Mouse (Mus musculus) CH12.LX (cell line): ENCODE measurements around the gene Rhbdl1. TPM values are rescaled to one million over a fixed set of nuclear protein-coding genes. Genes with fewer than 3 reads are reported as not detected.

Source experiments
- DNase-seq: peaks from one replicate; pipeline ENCODE4 v3.0.0-alpha.2; 2013; ENCODE audit errors: extremely low read depth
- H3K27ac ChIP-seq: 2 replicates; pipeline ENCODE4 v1.5.1; 2012; ENCODE audit warnings: low read depth, mild to moderate bottlenecking, control low read depth, moderate library complexity; ENCODE audit not compliant: insufficient read depth
- H3K27me3 ChIP-seq: replicated peaks from 2 replicates; pipeline ENCODE3; 2012; ENCODE audit warnings: inconsistent platforms
- H3K36me3 ChIP-seq, 2 experiments: replicated peaks in 1 of 2; 2 replicates each; pipeline versions ENCODE3 to v1.6.1; 2012; ENCODE audit warnings: inconsistent platforms in 1 of 2, low read length in 1 of 2, mild to moderate bottlenecking in 1 of 2, mixed read lengths in 1 of 2, moderate library complexity in 1 of 2; ENCODE audit not compliant: control insufficient read depth in 1 of 2, insufficient read depth in 1 of 2
- H3K4me1 ChIP-seq, 2 experiments: 2 replicates each; pipeline ENCODE4 v1.6.1; 2012; ENCODE audit warnings: inconsistent platforms in 1 of 2, moderate library complexity in 1 of 2; ENCODE audit not compliant: insufficient read depth in 2 of 2, control insufficient read depth in 1 of 2
- H3K4me2 ChIP-seq: 2 replicates; pipeline ENCODE4 v1.6.1; 2012; ENCODE audit warnings: low read depth, mild to moderate bottlenecking, control low read depth; ENCODE audit not compliant: poor library complexity, insufficient read depth, severe bottlenecking
- H3K4me3 ChIP-seq, 3 experiments: fragments of 150-350 bp in 1 of 3; sonication (generic) in 1 of 3; replicated peaks in 1 of 3; 2 replicates each; pipeline versions ENCODE3 to v1.5.1; 2011 to 2012; ENCODE audit warnings: low read depth in 2 of 3, low read length in 2 of 3, mild to moderate bottlenecking in 2 of 3, moderate library complexity in 2 of 3, control low read depth in 1 of 3, improper control_type of control experiment in 1 of 3, inconsistent platforms in 1 of 3, mixed read lengths in 1 of 3; ENCODE audit not compliant: poor library complexity in 1 of 3
- H3K79me2 ChIP-seq: replicated peaks from 2 replicates; pipeline ENCODE4 v1.6.1; 2012; ENCODE audit warnings: mild to moderate bottlenecking, moderate library complexity; ENCODE audit not compliant: control insufficient read depth, poor library complexity, insufficient read depth, severe bottlenecking; ENCODE audit errors: extremely low read depth
- H3K9ac ChIP-seq: 2 replicates; pipeline ENCODE4 v1.6.1; 2012; ENCODE audit warnings: low read depth, mild to moderate bottlenecking, control low read depth, moderate library complexity; ENCODE audit not compliant: insufficient read depth
- H3K9me3 ChIP-seq: replicated peaks from 2 replicates; pipeline ENCODE3; 2012; ENCODE audit warnings: low read length, inconsistent platforms, mixed read lengths
- BHLHE40 ChIP-seq: IDR thresholded peaks from 2 replicates; pipeline ENCODE4 v1.6.1; 2011; ENCODE audit warnings: mild to moderate bottlenecking, low read depth, low read length, improper control_type of control experiment
- CHD2 ChIP-seq: IDR thresholded peaks from 2 replicates; pipeline ENCODE4 v1.6.1; 2011; ENCODE audit warnings: low read length, improper control_type of control experiment
- ELF1 ChIP-seq: IDR thresholded peaks from 2 replicates; pipeline ENCODE4 v1.6.1; 2014; ENCODE audit warnings: low read depth, mild to moderate bottlenecking, inconsistent platforms, low read length, improper control_type of control experiment
- ETS1 ChIP-seq: conservative IDR thresholded peaks from 2 replicates; pipeline ENCODE4 v1.6.1; 2012; ENCODE audit warnings: low read depth, mild to moderate bottlenecking, inconsistent platforms, low read length, improper control_type of control experiment, moderate library complexity
- GABPA ChIP-seq: IDR thresholded peaks from 2 replicates; pipeline ENCODE4 v1.6.1; 2012; ENCODE audit warnings: low read depth, low read length, improper control_type of control experiment, inconsistent platforms; ENCODE audit not compliant: insufficient replicate concordance
- HCFC1 ChIP-seq: IDR thresholded peaks from 2 replicates; pipeline ENCODE4 v1.6.1; 2012; ENCODE audit warnings: low read depth, mild to moderate bottlenecking, inconsistent platforms, low read length, improper control_type of control experiment
- IRF4 ChIP-seq: IDR thresholded peaks from 2 replicates; pipeline ENCODE4 v1.6.1; 2014; ENCODE audit warnings: low read depth, mild to moderate bottlenecking, inconsistent platforms, low read length, improper control_type of control experiment
- JUN ChIP-seq: IDR thresholded peaks from 2 replicates; pipeline ENCODE4 v1.6.1; 2011; ENCODE audit warnings: low read depth, mild to moderate bottlenecking, low read length, improper control_type of control experiment, moderate library complexity; ENCODE audit not compliant: insufficient read depth
- JUND ChIP-seq: conservative IDR thresholded peaks from 2 replicates; pipeline ENCODE4 v1.6.1; 2011; ENCODE audit warnings: low read depth, low read length, improper control_type of control experiment
- KAT2A ChIP-seq: IDR thresholded peaks from 2 replicates; pipeline ENCODE4 v1.6.1; 2012; ENCODE audit warnings: low read length, improper control_type of control experiment, inconsistent platforms; ENCODE audit not compliant: insufficient replicate concordance
- MAFK ChIP-seq: IDR thresholded peaks from 2 replicates; pipeline ENCODE4 v1.6.1; 2011; ENCODE audit warnings: low read length, improper control_type of control experiment; ENCODE audit not compliant: insufficient replicate concordance
- MAX ChIP-seq: IDR thresholded peaks from 2 replicates; pipeline ENCODE4 v1.6.1; 2011; ENCODE audit warnings: low read length, improper control_type of control experiment
- MEF2A ChIP-seq: IDR thresholded peaks from 2 replicates; pipeline ENCODE4 v1.6.1; 2014; ENCODE audit warnings: low read depth, mild to moderate bottlenecking, inconsistent platforms, low read length, improper control_type of control experiment, borderline replicate concordance
- MXI1 ChIP-seq: IDR thresholded peaks from 2 replicates; pipeline ENCODE4 v1.6.1; 2011; ENCODE audit warnings: mild to moderate bottlenecking, low read depth, low read length, improper control_type of control experiment
- MYC ChIP-seq: IDR thresholded peaks from 2 replicates; pipeline ENCODE4 v1.6.1; 2011; ENCODE audit warnings: low read depth, mild to moderate bottlenecking, improper control_type of control experiment, low read length
- NELFE ChIP-seq: IDR thresholded peaks from 2 replicates; pipeline ENCODE4 v1.6.1; 2011; ENCODE audit warnings: low read depth, low read length, improper control_type of control experiment
- NRF1 ChIP-seq: IDR thresholded peaks from 2 replicates; pipeline ENCODE4 v1.6.1; 2014; ENCODE audit warnings: low read depth, mild to moderate bottlenecking, inconsistent platforms, low read length, improper control_type of control experiment, moderate library complexity
- POLR2A ChIP-seq: IDR thresholded peaks from 2 replicates; pipeline ENCODE4 v1.6.1; 2011; ENCODE audit warnings: low read depth, mild to moderate bottlenecking, improper control_type of control experiment, low read length
- POLR2AphosphoS2 ChIP-seq: IDR thresholded peaks from 2 replicates; pipeline ENCODE4 v1.6.1; 2011; ENCODE audit warnings: low read depth, low read length, improper control_type of control experiment
- RAD21 ChIP-seq: IDR thresholded peaks from 2 replicates; pipeline ENCODE4 v1.6.1; 2011; ENCODE audit warnings: low read depth, mild to moderate bottlenecking, low read length, improper control_type of control experiment, moderate library complexity
- RCOR1 ChIP-seq: conservative IDR thresholded peaks from 2 replicates; pipeline ENCODE4 v1.6.1; 2012; ENCODE audit warnings: low read depth, mild to moderate bottlenecking, inconsistent platforms, low read length, improper control_type of control experiment
- SIN3A ChIP-seq: IDR thresholded peaks from 2 replicates; pipeline ENCODE4 v1.6.1; 2012; ENCODE audit warnings: low read length, improper control_type of control experiment, inconsistent platforms
- TCF12 ChIP-seq: IDR thresholded peaks from 2 replicates; pipeline ENCODE4 v1.6.1; 2014; ENCODE audit warnings: low read depth, mild to moderate bottlenecking, inconsistent platforms, low read length, improper control_type of control experiment
- USF1 ChIP-seq: IDR thresholded peaks from 2 replicates; pipeline ENCODE4 v1.6.1; 2014; ENCODE audit warnings: low read depth, mild to moderate bottlenecking, inconsistent platforms, low read length, improper control_type of control experiment
- USF2 ChIP-seq: conservative IDR thresholded peaks from 2 replicates; pipeline ENCODE4 v1.6.1; 2011; ENCODE audit warnings: low read depth, low read length, improper control_type of control experiment
- ZC3H11A ChIP-seq: IDR thresholded peaks from 2 replicates; pipeline ENCODE4 v1.6.1; 2012; ENCODE audit warnings: low read depth, mild to moderate bottlenecking, inconsistent platforms, low read length, improper control_type of control experiment
- ZMIZ1 ChIP-seq: IDR thresholded peaks from 2 replicates; pipeline ENCODE4 v1.6.1; 2012; ENCODE audit warnings: low read depth, mild to moderate bottlenecking, inconsistent platforms, low read length, improper control_type of control experiment
- ZNF384 ChIP-seq: IDR thresholded peaks from 2 replicates; pipeline ENCODE4 v1.6.1; 2012; ENCODE audit warnings: low read depth, low read length, improper control_type of control experiment, inconsistent platforms
- dilution Hi-C: fragments of 300-500 bp; cut with MboI; formaldehyde crosslinking; loops from 2 replicates; pipeline ENCODE4 v1.14.3; 2020; ENCODE audit warnings: low sequenced_read_pairs; ENCODE audit not compliant: extremely low pct_unique_long_range_greater_than_20kb, extremely low pct_ligation_motif_present
- in situ Hi-C: fragments of 300-500 bp; cut with MboI; formaldehyde crosslinking; loops from 3 replicates; pipeline ENCODE4 v1.14.3; 2019; ENCODE audit warnings: low sequenced_read_pairs, low pct_ligation_motif_present, low pct_unique_long_range_greater_than_20kb, mixed read lengths
- polyA plus RNA-seq: library from polyadenylated mRNA; unstranded; fragments of >175 nt; gene quantifications from 2 replicates; pipeline ENCODE4 v1.2.1, GENCODE M21; 2012; ENCODE audit warnings: low read depth; ENCODE audit not compliant: insufficient read length
- total RNA-seq, 2 experiments: library from RNA; depleted of rRNA; stranded (reverse); fragments of 300-350 nt in 1 of 2; fragments of >200 nt in 1 of 2; gene quantifications; 2 replicates each; pipeline ENCODE4 v1.2.3; 2012 to 2014

Rhbdl1 gene
- total and polyA plus RNA-seq, 3 experiments: 1.9 to 2.8 TPM; not detected in 1

DNA sequence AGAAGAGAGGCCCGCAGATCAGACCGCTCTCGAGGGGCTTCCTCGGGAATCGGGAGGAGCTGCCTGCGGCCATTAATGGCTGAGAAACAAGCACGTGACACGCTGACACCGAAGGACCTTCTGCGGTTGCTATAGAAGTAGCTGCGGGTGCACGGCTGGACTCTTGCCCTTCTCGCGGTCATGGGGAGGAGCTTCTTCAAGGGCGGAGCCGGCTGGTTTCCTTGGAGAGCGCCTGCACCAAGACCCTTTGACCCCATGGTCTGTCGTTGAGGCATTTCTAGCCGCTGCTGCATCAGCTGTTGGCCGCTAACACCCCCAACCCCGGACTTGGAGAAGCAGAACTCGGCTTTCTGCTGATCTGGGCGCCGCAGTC, 3.8 kb downstream of the Rhbdl1 start, which contains the start of gene Stub1:
Stub1 (minus strand) TSS at position 114 of the 373 bp plus-strand sequence.
- Histone ChIP-seq H3K9ac (peak within 1 kb of the TSS; percentile 90), H3K4me3 (peak within 1 kb of the TSS; percentile 71 to 81 (median 81)), H3K9me3 (no peaks in the 10 kb centered on the region), H3K36me3 (peaks cover 53 to 77% of the 10 kb centered on the region in 2 experiments), H3K27me3 (no peaks in the 10 kb centered on the region), H3K27ac (peak within 1 kb of the TSS; percentile 47), H3K79me2 (peaks cover 14% of the 10 kb centered on the region), H3K4me2 (peak within 1 kb of the TSS; percentile 85), H3K4me1 (peaks cover 18 to 42% of the 10 kb centered on the region in 2 experiments)
- TF ChIP-seq IRF4: no peak
- TF ChIP-seq CHD2: 0 out of 2 replicates have a peak, but pooled peaks have one; percentile 5
- no peak for TF ChIP-seq ETS1
- 0 out of 2 replicates have a peak, but pooled peaks have one; percentile 5 for TF ChIP-seq POLR2AphosphoS2
- no peak; the same call in 1 of the 2 replicates for TF ChIP-seq NRF1
- peak; percentile 58 for DNase-seq
- dilution Hi-C loops: no loop called here
- in situ Hi-C loops: no loop called here

- Histone ChIP-seq H3K36me3 (peaks cover 53 to 77% of the 10 kb centered on the region in 2 experiments), H3K27me3 (no peaks in the 10 kb centered on the region), H3K9me3 (no peaks in the 10 kb centered on the region), H3K4me2 (peak overlapping the region; percentile 85), H3K4me1 (peaks cover 21 to 45% of the 10 kb centered on the region in 2 experiments), H3K27ac (peak overlapping the region; percentile 47), H3K79me2 (peaks cover 14% of the 10 kb centered on the region), H3K4me3 (peak overlapping the region; percentile 71 to 81 (median 81)), H3K9ac (peak overlapping the region; percentile 90)
- DNase-seq: peak; percentile 99
- dilution Hi-C loops: no loop called here
- in situ Hi-C loops: no loop called here
- TF ChIP-seq ZC3H11A: no peak
- peak; percentile 89 for TF ChIP-seq ELF1
- peak; percentile 88 for TF ChIP-seq SIN3A
- TF ChIP-seq NRF1: peak; percentile 41; the same call in 1 of the 2 replicates
- no peak for TF ChIP-seq JUND
- TF ChIP-seq RAD21: no peak
- peak; percentile 59 for TF ChIP-seq TCF12
- TF ChIP-seq ZMIZ1: peak; percentile 90
- TF ChIP-seq IRF4: peak; percentile 17; the same call in 1 of the 2 replicates
- peak; percentile 86 for TF ChIP-seq MAX
- peak; percentile 87 for TF ChIP-seq USF2
- TF ChIP-seq NELFE: peak; percentile 82
- peak; percentile 91 for TF ChIP-seq MXI1
- no peak for TF ChIP-seq ETS1
- TF ChIP-seq BHLHE40: peak; percentile 94
- no peak for TF ChIP-seq RCOR1
- no peak for TF ChIP-seq JUN
- no peak for TF ChIP-seq GABPA
- TF ChIP-seq MEF2A: peak; percentile 41; the same call in 1 of the 2 replicates
- peak; percentile 90 for TF ChIP-seq POLR2A
- 0 out of 2 replicates have a peak, but pooled peaks have one; percentile 69 for TF ChIP-seq KAT2A
- peak; percentile 92; the same call in 1 of the 2 replicates for TF ChIP-seq POLR2AphosphoS2
- TF ChIP-seq ZNF384: no peak
- no peak for TF ChIP-seq CHD2
- no peak for TF ChIP-seq MAFK
- peak; percentile 65; the same call in 1 of the 2 replicates for TF ChIP-seq MYC
- TF ChIP-seq USF1: peak; percentile 92
- peak; percentile 80 for TF ChIP-seq HCFC1
Observed at GRCm38 (mm10) chr17:25832436-25833290, 4.4 kb downstream of the Rhbdl1 start.
